Mouse (Mus musculus): ENCODE data around the gene Lamb3.

- TF ChIP-seq EP300 (optimal IDR thresholded peaks at IDR 0.05): no peak
- no peak for TF ChIP-seq CTCF (IDR thresholded peaks at IDR 0.05; ENCODE audit: low read depth)
Observed at GRCm38 (mm10) chr1:193205431-193205830, 2.1 kb upstream of the Lamb3 start.
